Mouse (Mus musculus): ENCODE data around the gene Nsun2.

DNA sequence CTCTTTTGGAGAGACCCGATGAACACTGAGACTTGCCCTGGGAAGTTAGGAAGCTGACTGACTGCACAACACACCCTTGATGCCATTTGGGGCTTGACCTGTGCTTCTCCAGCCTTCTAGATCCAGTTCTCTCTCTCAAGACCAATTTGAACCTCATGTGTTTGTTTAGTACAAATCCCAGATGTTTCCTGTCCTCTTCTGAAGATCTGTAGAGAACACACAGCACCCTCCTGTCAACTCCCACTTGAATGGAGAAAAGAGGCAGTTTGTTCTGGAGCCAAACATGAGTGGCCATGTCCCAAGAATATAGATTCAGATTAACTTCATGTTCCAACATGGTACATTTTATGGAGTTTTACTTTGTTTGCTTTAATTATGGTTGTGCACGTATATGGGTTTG, 110.4 kb downstream of the Nsun2 start:
- TF ChIP-seq CTCF (IDR thresholded peaks at IDR 0.05; ENCODE audit: low read depth) (no peak), EP300 (IDR thresholded peaks at IDR 0.05; ENCODE audit: low read depth) (no peak)
